Mouse (Mus musculus) layer of hippocampus, adult 9-10 months (tissue): ENCODE measurements around the gene Prkg1.

Experiments
- DNase-seq: peaks from one replicate; pipeline ENCODE4 v3.0.0; 2022; ENCODE audit warnings: low spot score

The Prkg1 gene

GRCm38 (mm10) chr19:31621716-31622115, 143.1 kb downstream of the Prkg1 start:
- DNase-seq = no peak

- DNase-seq = no peak
Measured at GRCm38 (mm10) chr19:31616830-31617229, 148.0 kb downstream of the Prkg1 start.

GRCm38 (mm10) chr19:31616159-31616558, 148.7 kb downstream of the Prkg1 start:
- no peak for DNase-seq

GRCm38 (mm10) chr19:31613146-31613545, 151.7 kb downstream of the Prkg1 start:
- no peak for DNase-seq

- DNase-seq = no peak
Measured at GRCm38 (mm10) chr19:31602578-31602977, 162.3 kb downstream of the Prkg1 start.

- DNase-seq = no peak
Measured at GRCm38 (mm10) chr19:31594011-31594410, 170.8 kb downstream of the Prkg1 start.

- no peak for DNase-seq
Measured at GRCm38 (mm10) chr19:31590701-31591100, 174.1 kb downstream of the Prkg1 start.

- no peak for DNase-seq
Measured at GRCm38 (mm10) chr19:31577092-31577491, 187.7 kb downstream of the Prkg1 start.

- peak; percentile 15 for DNase-seq
Measured at GRCm38 (mm10) chr19:31564329-31564728, 200.5 kb downstream of the Prkg1 start.

GRCm38 (mm10) chr19:31546063-31546462, 218.8 kb downstream of the Prkg1 start:
- no peak for DNase-seq

GRCm38 (mm10) chr19:31531249-31531740, 233.5 kb downstream of the Prkg1 start:
- no peak for DNase-seq

GRCm38 (mm10) chr19:31530616-31531015, 234.2 kb downstream of the Prkg1 start:
- no peak for DNase-seq

GRCm38 (mm10) chr19:31529890-31530289, 234.9 kb downstream of the Prkg1 start:
- no peak for DNase-seq

GRCm38 (mm10) chr19:31514490-31514889, 250.3 kb downstream of the Prkg1 start:
- no peak for DNase-seq

GRCm38 (mm10) chr19:31507831-31508230, 257.0 kb downstream of the Prkg1 start:
- no peak for DNase-seq

GRCm38 (mm10) chr19:31506296-31506695, 258.5 kb downstream of the Prkg1 start:
- no peak for DNase-seq

GRCm38 (mm10) chr19:31505041-31505440, 259.8 kb downstream of the Prkg1 start:
- no peak for DNase-seq

GRCm38 (mm10) chr19:31497386-31497785, 267.4 kb downstream of the Prkg1 start:
- DNase-seq = no peak

- no peak for DNase-seq
Measured at GRCm38 (mm10) chr19:31489606-31490005, 275.2 kb downstream of the Prkg1 start.

GRCm38 (mm10) chr19:31471766-31472165, 293.1 kb downstream of the Prkg1 start:
- DNase-seq = no peak

- DNase-seq = no peak
Measured at GRCm38 (mm10) chr19:31460188-31460587, 304.6 kb downstream of the Prkg1 start.

- no peak for DNase-seq
Measured at GRCm38 (mm10) chr19:31444101-31444500, 320.7 kb downstream of the Prkg1 start.

GRCm38 (mm10) chr19:31442311-31442710, 322.5 kb downstream of the Prkg1 start:
- DNase-seq = no peak

- no peak for DNase-seq
Measured at GRCm38 (mm10) chr19:31433446-31433845, 331.4 kb downstream of the Prkg1 start.

GRCm38 (mm10) chr19:31431411-31431810, 333.4 kb downstream of the Prkg1 start:
- DNase-seq = no peak
